In genomic region chr3:40120298-40120875, GRCm38 (mm10) we compare ENCODE assay signal across 9 mouse cellular contexts.
DNase-seq lines count a peak whose midpoint lies in the region; ATAC-seq and TF ChIP-seq lines count a peak whose summit lies in the region.
"Had no signal": no experiment of that assay in that cellular context is flagged by ENCODE, and none has a peak within 500 bp of the region (broad histone marks: within the 10 kb centered on the region; RNA-seq: fewer than 3 reads in every experiment).

No protein-coding gene starts in this region.

- H3K4me1 ChIP-seq in CH12.LX (ENCODE audit: control insufficient read depth in 1 of 2, insufficient read depth in 2 of 2) = peaks cover 11 to 30% of the 10 kb centered on the region in 2 experiments
- H3K4me1 ChIP-seq in embryonic fibroblast, embryonic 13.5 days (ENCODE audit: control insufficient read depth, insufficient read depth, low read length) = no peaks in the 10 kb centered on the region
- H3K4me1 ChIP-seq in hindbrain, embryonic 13.5 days (replicated peaks) = peaks cover 23% of the 10 kb centered on the region
- H3K4me1 ChIP-seq in midbrain, embryonic 15.5 days = peaks cover 22% of the 10 kb centered on the region

- peak; percentile 82 for ATAC-seq in hindbrain, embryonic 13.5 days (ENCODE audit: low FRiP score)
- ATAC-seq in midbrain, embryonic 15.5 days (replicated peaks) = peak; percentile 76

- peak overlapping the region; percentile 37; the same call in 1 of the 2 replicates for H3K4me2 ChIP-seq in CH12.LX (ENCODE audit: insufficient read depth, low read depth, poor library complexity, severe bottlenecking)
- H3K4me2 ChIP-seq in hindbrain, embryonic 13.5 days = no peak overlapping the region
- no peak overlapping the region for H3K4me2 ChIP-seq in midbrain, embryonic 15.5 days
- H3K4me2 ChIP-seq: heart, embryonic 13.5 days had no signal

- H3K9me3 ChIP-seq in CH12.LX (replicated peaks; ENCODE audit: low read length) = no peaks in the 10 kb centered on the region
- no peaks in the 10 kb centered on the region for H3K9me3 ChIP-seq in hindbrain, embryonic 13.5 days
- no peaks in the 10 kb centered on the region for H3K9me3 ChIP-seq in midbrain, embryonic 15.5 days
- H3K9me3 ChIP-seq: heart, embryonic 13.5 days had no signal

- dilution Hi-C loops in CH12.LX (cut with MboI; ENCODE audit: extremely low pct_ligation_motif_present, extremely low pct_unique_long_range_greater_than_20kb, low sequenced_read_pairs) = no loop called here

- no peaks in the 10 kb centered on the region for H3K36me3 ChIP-seq in CH12.LX (replicated peaks in 1 of 2; ENCODE audit: control insufficient read depth in 1 of 2, insufficient read depth in 1 of 2, low read length in 1 of 2)
- H3K36me3 ChIP-seq in hindbrain, embryonic 13.5 days = no peaks in the 10 kb centered on the region
- no peaks in the 10 kb centered on the region for H3K36me3 ChIP-seq in midbrain, embryonic 15.5 days (replicated peaks)
- H3K36me3 ChIP-seq: heart, embryonic 13.5 days had no signal

- intact Hi-C loops in left cerebral cortex, adult 2 months (cut with DNase I) = loop anchor here (2.0 to 5.0 kb wide), 2 partner anchors 123 to 1238 kb away; no protein-coding TSS in a partner anchor

- no peaks in the 10 kb centered on the region for H3K27me3 ChIP-seq in CH12.LX (replicated peaks)
- H3K27me3 ChIP-seq in hindbrain, embryonic 13.5 days = 0 out of 2 replicates have a peak, but pooled peaks cover 3% of the 10 kb centered on the region
- no peaks in the 10 kb centered on the region for H3K27me3 ChIP-seq in midbrain, embryonic 15.5 days (replicated peaks)

- H3K27ac ChIP-seq in CH12.LX (ENCODE audit: insufficient read depth, low read depth) = no peak overlapping the region
- no peak overlapping the region for H3K27ac ChIP-seq in embryonic fibroblast, embryonic 13.5 days (ENCODE audit: insufficient read depth, low read length)
- H3K27ac ChIP-seq in hindbrain, embryonic 13.5 days = peak overlapping the region; percentile 44; the same call in 1 of the 2 replicates
- no peak overlapping the region for H3K27ac ChIP-seq in left cerebral cortex, adult 2 months
- no peak overlapping the region for H3K27ac ChIP-seq in midbrain, embryonic 15.5 days
- H3K27ac ChIP-seq: heart, embryonic 13.5 days had no signal

- DNase-seq in adrenal gland, postnatal 10 days = peak; percentile 56
- DNase-seq in adrenal gland, adult 8-10 months = no peak
- peak; percentile 90 for DNase-seq in CH12.LX (ENCODE audit: extremely low read depth)
- DNase-seq in left cerebral cortex, adult 2 months (ENCODE audit: extremely low spot score in 1 of 2, low spot score in 2 of 2) = peak; percentile 50 to 75
- DNase-seq in spleen, postnatal 36 days (ENCODE audit: low spot score in 2 of 2) = no peak

- in situ Hi-C loops in CH12.LX (cut with MboI; ENCODE audit: low pct_ligation_motif_present, low pct_unique_long_range_greater_than_20kb, low sequenced_read_pairs) = no loop called here

- TF ChIP-seq POLR2A in CH12.LX (IDR thresholded peaks at IDR 0.05; ENCODE audit: low read depth, low read length) = no peak; the same call in 1 of the 2 replicates
- TF ChIP-seq POLR2A in embryonic fibroblast, embryonic 13.5 days (IDR thresholded peaks at IDR 0.05; ENCODE audit: low read depth, low read length) = no peak

- H3K79me2 ChIP-seq in CH12.LX (replicated peaks; ENCODE audit: control insufficient read depth, extremely low read depth, insufficient read depth, poor library complexity, severe bottlenecking) = no peaks in the 10 kb centered on the region

- WGBS in hindbrain, embryonic 13.5 days = 16% methylated on average over 4 of the region's 4 CpGs
- 20% methylated on average over 4 of the region's 4 CpGs for WGBS in midbrain, embryonic 15.5 days

- TF ChIP-seq CTCF in CH12.LX (conservative IDR thresholded peaks at IDR 0.05 in 1 of 2, IDR thresholded peaks at IDR 0.05 in 1 of 2; ENCODE audit: low read depth in 2 of 2, low read length in 2 of 2) = peak in 1 of 2 experiments; percentile 79; a peak in 3 of 4 replicates
- TF ChIP-seq CTCF in embryonic fibroblast, embryonic 13.5 days (IDR thresholded peaks at IDR 0.05; ENCODE audit: borderline replicate concordance, insufficient read depth, low read length) = 0 out of 2 replicates have a peak, but pooled peaks have one; percentile 16
- peak; percentile 79 for TF ChIP-seq CTCF in left cerebral cortex, adult 2 months (IDR thresholded peaks at IDR 0.05)

- TF ChIP-seq RAD21 in CH12.LX (IDR thresholded peaks at IDR 0.05; ENCODE audit: low read depth, low read length) = peak; percentile 73

- H3K4me3 ChIP-seq in CH12.LX (replicated peaks in 1 of 3; ENCODE audit: low read depth in 2 of 3, low read length in 2 of 3, poor library complexity in 1 of 3) = no peak overlapping the region
- no peak overlapping the region for H3K4me3 ChIP-seq in embryonic fibroblast, embryonic 13.5 days (ENCODE audit: insufficient read depth, low read length)
- no peak overlapping the region for H3K4me3 ChIP-seq in hindbrain, embryonic 13.5 days
- H3K4me3 ChIP-seq in left cerebral cortex, adult 2 months = no peak overlapping the region
- no peak overlapping the region for H3K4me3 ChIP-seq in midbrain, embryonic 15.5 days
- H3K4me3 ChIP-seq: heart, embryonic 13.5 days had no signal

- no peak for TF ChIP-seq EP300 in CH12.LX (IDR thresholded peaks at IDR 0.05; ENCODE audit: low read length)

- H3K9ac ChIP-seq in CH12.LX (ENCODE audit: insufficient read depth, low read depth) = no peak overlapping the region
- no peak overlapping the region for H3K9ac ChIP-seq in hindbrain, embryonic 13.5 days
- no peak overlapping the region for H3K9ac ChIP-seq in midbrain, embryonic 15.5 days
- H3K9ac ChIP-seq: heart, embryonic 13.5 days had no signal

TF ChIP-seq in CH12.LX, 34 proteins besides CTCF, POLR2A, EP300 and RAD21:
- TF ChIP-seq TBP (conservative IDR thresholded peaks at IDR 0.05; ENCODE audit: low read depth, low read length) = peak; percentile 96
- peak; percentile 40 for TF ChIP-seq ELF1 (IDR thresholded peaks at IDR 0.05; ENCODE audit: low read depth, low read length)
- TF ChIP-seq SMC3 (IDR thresholded peaks at IDR 0.05; ENCODE audit: low read depth, low read length) = peak; percentile 55
- TF ChIP-seq MYC (IDR thresholded peaks at IDR 0.05; ENCODE audit: low read depth, low read length) = peak; percentile 28; the same call in 1 of the 2 replicates
- 0 out of 2 replicates have a peak, but pooled peaks have one; percentile 8 for TF ChIP-seq ZMIZ1 (IDR thresholded peaks at IDR 0.05; ENCODE audit: low read depth, low read length)
- no peak for TF ChIP-seq JUND (conservative IDR thresholded peaks at IDR 0.05; ENCODE audit: low read depth, low read length)

Comparison
In these comparisons a context has a peak if more than half of its experiments do, and no peak if none do; other contexts are left out.
1. DNase-seq: peak in adrenal gland, postnatal 10 days (single experiment), CH12.LX (single experiment) and left cerebral cortex, adult 2 months (2 of 2); none in adrenal gland, adult 8-10 months (single experiment) and spleen, postnatal 36 days (0 of 2).